Comparison of ENCODE assay signal across 8 mouse cellular contexts in genomic region chr5:88564501-88565147, GRCm38 (mm10). TPM values are rescaled to one million over a fixed set of nuclear protein-coding genes. Genes with fewer than 3 reads are reported as not detected.
A peak's percentile ranks its signal among the peaks of the same experiment; 100 is the strongest.
DNase-seq lines count a peak whose midpoint lies in the region; ATAC-seq lines count a peak whose summit lies in the region.

Gene Rufy3, plus strand, starts transcription at chr5:88565040.

- peak within 1 kb of the TSS; percentile 93 for H3K27ac ChIP-seq in hindbrain, embryonic 12.5 days

- H3K9me3 ChIP-seq in hindbrain, embryonic 12.5 days (replicated peaks) = no peaks in the 10 kb centered on the region

- peak; percentile 90 for ATAC-seq in hindbrain, embryonic 12.5 days (ENCODE audit: low FRiP score)

- H3K4me3 ChIP-seq in hindbrain, embryonic 12.5 days = peak within 1 kb of the TSS; percentile 97

- H3K9ac ChIP-seq in hindbrain, embryonic 12.5 days = peak within 1 kb of the TSS; percentile 92

- H3K36me3 ChIP-seq in hindbrain, embryonic 12.5 days = no peaks in the 10 kb centered on the region

- WGBS in hindbrain, embryonic 12.5 days = under 1% methylated on average over 50 of the region's 71 CpGs

- H3K4me2 ChIP-seq in hindbrain, embryonic 12.5 days (replicated peaks) = peak within 1 kb of the TSS; percentile 66

- DNase-seq in NIH3T3 (ENCODE audit: low read depth) = peak; percentile 92
- DNase-seq in cerebellum, postnatal 10 days = peak; percentile 74 to 85
- peak; percentile 48 to 77 for DNase-seq in frontal cortex, postnatal 10 days (ENCODE audit: low spot score in 2 of 2)
- DNase-seq in layer of hippocampus, postnatal 36 days = peak; percentile 80 to 82
- peak; percentile 86 for DNase-seq in lung, postnatal 25 days (ENCODE audit: low spot score)
- peak; percentile 89 for DNase-seq in retina, postnatal 1 day
- DNase-seq in thymus, postnatal 4 days = peak; percentile 88

- peaks cover 7% of the 10 kb centered on the region; the same call in 1 of the 2 replicates for H3K4me1 ChIP-seq in hindbrain, embryonic 12.5 days

- H3K27me3 ChIP-seq in hindbrain, embryonic 12.5 days = no peaks in the 10 kb centered on the region

RNA-seq across cellular contexts. Expression of gene Rufy3, which starts in this region (rescaled TPM):
- polyA plus RNA-seq in hindbrain, embryonic 12.5 days (2016; fragmentation: Nextera tagmentation; extraction: Ambion mirVana) = 229 and 258 TPM in 2 replicates
- 100 to 1,000 TPM; 174 to 178 TPM for total RNA-seq in layer of hippocampus, postnatal 36 days (2021)

Comparison
In these comparisons a context has a peak if more than half of its experiments do, and no peak if none do; other contexts are left out.
1. Peak in every context shown above with its lines: DNase-seq, ATAC-seq, H3K4me3 ChIP-seq and H3K27ac ChIP-seq.